Mouse (Mus musculus) adrenal gland, adult (tissue): ENCODE data around the gene Olfr201.
"Not testable (repeated sequence)": the region's sequence is repeated elsewhere in the genome, so short reads cannot be mapped to it uniquely, and the experiment has no call there.

ENCODE experiments used
- DNase-seq, 2 experiments: peaks; one replicate each; pipeline ENCODE4 v3.0.0; 2022 to 2023; ENCODE audit warnings: low spot score in 1 of 2; ENCODE audit not compliant: inconsistent age in 2 of 2

Gene Olfr201

GRCm38 (mm10) chr16:59272532-59272931, at the start of gene Olfr201:
Olfr201 (minus strand) TSS chr16:59272632.
- not testable (repeated sequence) for DNase-seq

- no peak for DNase-seq
Observed at GRCm38 (mm10) chr16:59318148-59318547, 45.7 kb upstream of the Olfr201 start, which contains the start of gene Olfr204. Olfr204 (minus strand) TSS chr16:59318248.

- DNase-seq = no peak
Observed at GRCm38 (mm10) chr16:59298581-59298980, 26.1 kb upstream of the Olfr201 start, which contains the start of gene Olfr203. Olfr203 (plus strand) TSS chr16:59298881.

GRCm38 (mm10) chr16:59287576-59287975, 15.1 kb upstream of the Olfr201 start:
- not testable (repeated sequence) for DNase-seq

- DNase-seq = no peak
Observed at GRCm38 (mm10) chr16:59286693-59287092, 14.3 kb upstream of the Olfr201 start, which contains the start of gene Olfr202. Olfr202 (minus strand) TSS chr16:59286793.

GRCm38 (mm10) chr16:59283476-59283875, 11.0 kb upstream of the Olfr201 start:
- DNase-seq = no peak

- DNase-seq = no peak
Observed at GRCm38 (mm10) chr16:59280542-59280941, 8.1 kb upstream of the Olfr201 start.

- not testable (repeated sequence) for DNase-seq
Observed at GRCm38 (mm10) chr16:59269097-59269496, 3.3 kb downstream of the Olfr201 start.

GRCm38 (mm10) chr16:59249684-59250083, 22.7 kb downstream of the Olfr201 start:
- DNase-seq = no peak

GRCm38 (mm10) chr16:59219667-59220066, 52.8 kb downstream of the Olfr201 start, which contains the start of gene Olfr199:
Olfr199 (minus strand) TSS chr16:59219767.
- DNase-seq = not testable (repeated sequence)

GRCm38 (mm10) chr16:59217861-59218260, 54.6 kb downstream of the Olfr201 start:
- not testable (repeated sequence) for DNase-seq
